Mouse (Mus musculus) heart, embryonic 16.5 days (tissue): ENCODE data around the gene Ptprf. TPM values are rescaled to one million over a fixed set of nuclear protein-coding genes. Genes with fewer than 3 reads are reported as not detected.
A peak's percentile ranks its signal among the peaks of the same experiment; 100 is the strongest.

Experiments
- ATAC-seq: fragments of 200-750 bp; cut with Nextera tagmentation; replicated peaks from 2 replicates; pipeline ENCODE4 v1.8.0; 2017; ENCODE audit warnings: moderate number of reproducible peaks; ENCODE audit not compliant: insufficient read depth, low FRiP score; ENCODE audit errors: extremely low read depth
- H3K27ac ChIP-seq: fragments of 300-500 bp; sonication (generic); 2 replicates; pipeline ENCODE4 v1.5.1; 2014; ENCODE audit warnings: mild to moderate bottlenecking, low read length, control low read depth, moderate library complexity
- H3K27me3 ChIP-seq: fragments of 300-500 bp; sonication (generic); 2 replicates; pipeline ENCODE4 v1.6.1; 2014; ENCODE audit warnings: low read length, mixed read lengths; ENCODE audit not compliant: control insufficient read depth, insufficient read depth
- H3K36me3 ChIP-seq: fragments of 300-500 bp; sonication (generic); 2 replicates; pipeline ENCODE4 v1.6.1; 2014; ENCODE audit not compliant: control insufficient read depth, insufficient read depth
- H3K4me1 ChIP-seq: fragments of 300-500 bp; sonication (generic); 2 replicates; pipeline ENCODE4 v1.6.1; 2014; ENCODE audit warnings: low read length, mixed read lengths; ENCODE audit not compliant: control insufficient read depth, insufficient read depth
- H3K4me2 ChIP-seq: fragments of 300-500 bp; sonication (generic); 2 replicates; pipeline ENCODE4 v1.6.1; 2014; ENCODE audit warnings: low read depth, mild to moderate bottlenecking, control low read depth, low read length
- H3K4me3 ChIP-seq: fragments of 300-500 bp; sonication (generic); 2 replicates; pipeline ENCODE4 v1.5.1; 2014; ENCODE audit warnings: mild to moderate bottlenecking, control low read depth, low read length
- H3K9ac ChIP-seq: fragments of 300-500 bp; sonication (generic); 2 replicates; pipeline ENCODE4 v1.6.1; 2014; ENCODE audit warnings: low read length, control low read depth
- H3K9me3 ChIP-seq: fragments of 300-500 bp; sonication (generic); replicated peaks from 2 replicates; pipeline ENCODE4 v1.6.1; 2016; ENCODE audit warnings: low read length; ENCODE audit not compliant: control insufficient read depth
- WGBS: fragments of 180-500 bp; shearing (Covaris S2); extraction: QIAGEN DNeasy Blood & Tissue Kit; methylation state at CpG from one replicate; pipeline ENCODE4 v1.1.7; 2014; 5-methylcytosine and 5-hydroxymethylcytosine counted together
- polyA plus RNA-seq: library from polyadenylated mRNA; unstranded; fragments of >200 nt; fragmentation: Nextera tagmentation; extraction: Ambion mirVana; gene quantifications from 2 replicates; pipeline ENCODE4 v1.2.1, GENCODE M21; 2015

Ptprf gene
- polyA plus RNA-seq = 22.9 and 27.7 TPM in 2 replicates

GRCm38 (mm10) chr4:118291231-118291630 lies at the start of gene Ptprf:
Gene Ptprf (minus strand): TSS chr4:118291405.
- peaks cover 2% of the 10 kb centered on the region; the same call in 1 of the 2 replicates for H3K27me3 ChIP-seq
- H3K9me3 ChIP-seq = no peaks in the 10 kb centered on the region
- ATAC-seq = peak; percentile 58
- H3K4me2 ChIP-seq = peak within 1 kb of the TSS; percentile 85
- peak within 1 kb of the TSS; percentile 80 for H3K4me3 ChIP-seq
- H3K9ac ChIP-seq = peak within 1 kb of the TSS; percentile 84
- peak within 1 kb of the TSS; percentile 73 for H3K27ac ChIP-seq
- 2% methylated on average over 32 of the region's 50 CpGs for WGBS
- peaks cover 20% of the 10 kb centered on the region for H3K4me1 ChIP-seq
- no peaks in the 10 kb centered on the region for H3K36me3 ChIP-seq

DNA sequence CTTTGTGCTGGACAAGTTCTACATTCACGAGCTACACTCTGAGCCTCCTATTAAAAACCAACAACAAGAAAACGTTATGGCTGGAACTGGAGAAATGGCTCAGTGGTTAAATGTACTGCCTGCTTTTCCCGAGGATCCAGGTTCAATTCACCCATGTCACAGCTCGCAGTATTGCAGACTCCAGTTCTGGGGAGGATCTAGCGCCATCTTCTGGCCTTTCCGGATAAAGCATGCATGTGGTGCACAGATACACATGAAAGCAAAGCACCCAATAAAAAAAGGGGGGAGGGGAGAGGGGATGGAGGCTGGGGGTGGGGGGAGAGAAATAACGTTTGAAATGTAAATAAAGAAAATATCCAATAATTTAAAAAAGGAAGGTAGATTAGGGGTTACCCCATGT lies 45.5 kb upstream of the Ptprf start:
- Histone ChIP-seq H3K27ac (no peak overlapping the region), H3K9ac (no peak overlapping the region), H3K36me3 (no peaks in the 10 kb centered on the region), H3K4me2 (no peak overlapping the region), H3K27me3 (no peaks in the 10 kb centered on the region), H3K4me3 (no peak overlapping the region), H3K4me1 (no peaks in the 10 kb centered on the region), H3K9me3 (no peaks in the 10 kb centered on the region)
- 16% methylated on average over 7 of the region's 7 CpGs for WGBS
- ATAC-seq = no peak

GRCm38 (mm10) chr4:118335991-118336390 lies 44.8 kb upstream of the Ptprf start:
- no peaks in the 10 kb centered on the region for H3K27me3 ChIP-seq
- no peak overlapping the region for H3K4me3 ChIP-seq
- no peak overlapping the region for H3K4me2 ChIP-seq
- H3K4me1 ChIP-seq = no peaks in the 10 kb centered on the region
- H3K27ac ChIP-seq = no peak overlapping the region
- no peaks in the 10 kb centered on the region for H3K9me3 ChIP-seq
- no peak for ATAC-seq
- no peak overlapping the region for H3K9ac ChIP-seq
- WGBS = 79% methylated on average over 4 of the region's 4 CpGs
- H3K36me3 ChIP-seq = no peaks in the 10 kb centered on the region

DNA sequence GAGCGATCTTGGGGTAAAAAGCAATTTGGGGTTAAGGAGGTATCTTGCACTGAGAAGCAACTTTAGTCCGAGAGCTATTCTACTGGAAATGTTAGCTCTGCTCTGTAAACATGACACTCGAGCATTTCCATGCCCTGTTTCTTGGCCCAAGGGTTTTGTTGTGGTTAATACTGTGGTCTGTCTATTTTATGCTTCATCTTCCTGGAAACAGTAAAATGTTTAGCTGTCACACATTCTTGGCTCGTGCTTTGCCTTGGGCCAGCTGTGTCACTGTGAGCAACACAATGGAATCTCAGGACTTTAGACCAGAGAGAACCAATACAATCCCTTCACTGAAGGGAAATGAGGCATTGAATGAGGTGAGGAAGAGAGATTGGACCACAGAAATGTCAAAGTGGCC lies 40.6 kb upstream of the Ptprf start:
- no peaks in the 10 kb centered on the region for H3K4me1 ChIP-seq
- H3K4me3 ChIP-seq = no peak overlapping the region
- no peak overlapping the region for H3K9ac ChIP-seq
- no peaks in the 10 kb centered on the region for H3K9me3 ChIP-seq
- H3K27me3 ChIP-seq = no peaks in the 10 kb centered on the region
- 45% methylated on average over 4 of the region's 4 CpGs for WGBS
- H3K36me3 ChIP-seq = no peaks in the 10 kb centered on the region
- H3K4me2 ChIP-seq = no peak overlapping the region
- no peak for ATAC-seq
- H3K27ac ChIP-seq = no peak overlapping the region

GRCm38 (mm10) chr4:118326476-118326875 lies 35.3 kb upstream of the Ptprf start:
- no peaks in the 10 kb centered on the region for H3K9me3 ChIP-seq
- 68% methylated on average over 7 of the region's 7 CpGs for WGBS
- H3K4me2 ChIP-seq = no peak overlapping the region
- H3K4me1 ChIP-seq = no peaks in the 10 kb centered on the region
- H3K9ac ChIP-seq = no peak overlapping the region
- no peak overlapping the region for H3K27ac ChIP-seq
- no peak for ATAC-seq
- no peak overlapping the region for H3K4me3 ChIP-seq
- no peaks in the 10 kb centered on the region for H3K36me3 ChIP-seq
- H3K27me3 ChIP-seq = no peaks in the 10 kb centered on the region

DNA sequence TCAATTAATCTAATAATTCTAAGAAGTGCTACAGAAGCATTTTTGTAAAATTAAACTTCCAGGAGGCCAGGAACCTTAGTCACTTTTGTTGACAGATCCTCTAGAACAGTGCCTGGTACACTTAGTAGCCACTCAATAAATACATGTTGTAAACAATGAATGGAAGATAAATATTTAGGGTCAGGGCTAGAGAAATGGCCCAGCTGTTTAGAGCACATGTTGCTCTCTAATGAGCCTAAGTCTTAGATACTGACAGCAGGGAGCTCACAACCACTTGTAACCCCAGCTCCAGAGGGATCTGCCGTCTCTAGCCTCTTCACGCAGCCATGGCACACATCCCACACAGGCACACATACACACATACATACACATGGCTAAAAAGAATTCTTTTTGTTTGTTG lies 29.4 kb upstream of the Ptprf start:
- H3K27me3 ChIP-seq = no peaks in the 10 kb centered on the region
- WGBS = 76% methylated on average over 2 of the region's 2 CpGs
- no peak overlapping the region for H3K4me2 ChIP-seq
- peaks cover 5% of the 10 kb centered on the region for H3K4me1 ChIP-seq
- H3K4me3 ChIP-seq = no peak overlapping the region
- no peak for ATAC-seq
- H3K36me3 ChIP-seq = no peaks in the 10 kb centered on the region
- no peaks in the 10 kb centered on the region for H3K9me3 ChIP-seq
- no peak overlapping the region for H3K9ac ChIP-seq
- no peak overlapping the region for H3K27ac ChIP-seq

- no peaks in the 10 kb centered on the region for H3K36me3 ChIP-seq
- H3K9ac ChIP-seq = no peak overlapping the region; the same call in 1 of the 2 replicates
- WGBS = 29% methylated on average over 8 of the region's 8 CpGs
- no peaks in the 10 kb centered on the region for H3K9me3 ChIP-seq
- H3K4me3 ChIP-seq = no peak overlapping the region
- H3K4me2 ChIP-seq = peak overlapping the region; percentile 28; the same call in 1 of the 2 replicates
- no peak overlapping the region for H3K27ac ChIP-seq
- no peaks in the 10 kb centered on the region for H3K27me3 ChIP-seq
- peaks cover 11% of the 10 kb centered on the region for H3K4me1 ChIP-seq
- no peak for ATAC-seq
Observed at GRCm38 (mm10) chr4:118319706-118320344, 28.6 kb upstream of the Ptprf start.

GRCm38 (mm10) chr4:118316662-118317061 lies 25.5 kb upstream of the Ptprf start:
- no peak overlapping the region for H3K27ac ChIP-seq
- H3K27me3 ChIP-seq = no peaks in the 10 kb centered on the region
- H3K4me3 ChIP-seq = no peak overlapping the region
- no peaks in the 10 kb centered on the region; the same call in 1 of the 2 replicates for H3K9me3 ChIP-seq
- H3K36me3 ChIP-seq = no peaks in the 10 kb centered on the region
- no peak overlapping the region for H3K4me2 ChIP-seq
- no peak for ATAC-seq
- H3K9ac ChIP-seq = no peak overlapping the region
- 77% methylated on average over 4 of the region's 4 CpGs for WGBS
- H3K4me1 ChIP-seq = peaks cover 11% of the 10 kb centered on the region

GRCm38 (mm10) chr4:118315286-118315685 lies 24.1 kb upstream of the Ptprf start:
- no peaks in the 10 kb centered on the region for H3K27me3 ChIP-seq
- H3K4me2 ChIP-seq = no peak overlapping the region
- 27% methylated on average over 8 of the region's 8 CpGs for WGBS
- no peaks in the 10 kb centered on the region for H3K36me3 ChIP-seq
- no peak overlapping the region for H3K27ac ChIP-seq
- H3K9me3 ChIP-seq = no peaks in the 10 kb centered on the region; the same call in 1 of the 2 replicates
- H3K4me3 ChIP-seq = no peak overlapping the region
- peaks cover 11% of the 10 kb centered on the region for H3K4me1 ChIP-seq
- 0 out of 2 replicates have a peak, but pooled peaks have one; percentile 32 for ATAC-seq
- H3K9ac ChIP-seq = no peak overlapping the region
